Mouse (Mus musculus): ENCODE data around the gene Ddias.

Gene Ddias

GRCm38 (mm10) chr7:92866526-92866925, 7.5 kb downstream of the Ddias start:
- DNase-seq (ENCODE audit: low spot score) = no peak

GRCm38 (mm10) chr7:92848246-92848645, 25.8 kb downstream of the Ddias start:
- no peak for DNase-seq (ENCODE audit: low spot score)

GRCm38 (mm10) chr7:92842254-92842653, 31.8 kb downstream of the Ddias start:
- no peak for DNase-seq (ENCODE audit: low spot score)

- no peak for DNase-seq (ENCODE audit: low spot score)
Measured at GRCm38 (mm10) chr7:92837907-92838306, 36.1 kb downstream of the Ddias start.

- DNase-seq (ENCODE audit: low spot score) = peak; percentile 53
Measured at GRCm38 (mm10) chr7:92837226-92837625, 36.8 kb downstream of the Ddias start.

GRCm38 (mm10) chr7:92836447-92836846, 37.6 kb downstream of the Ddias start:
- DNase-seq (ENCODE audit: low spot score) = no peak

GRCm38 (mm10) chr7:92834391-92834790, 39.7 kb downstream of the Ddias start:
- DNase-seq (ENCODE audit: low spot score) = no peak

GRCm38 (mm10) chr7:92832395-92832794, 41.7 kb downstream of the Ddias start:
- no peak for DNase-seq (ENCODE audit: low spot score)

GRCm38 (mm10) chr7:92827981-92828380, 46.1 kb downstream of the Ddias start:
- DNase-seq (ENCODE audit: low spot score) = no peak

- no peak for DNase-seq (ENCODE audit: low spot score)
Measured at GRCm38 (mm10) chr7:92826248-92826647, 47.8 kb downstream of the Ddias start.

GRCm38 (mm10) chr7:92822409-92823101, 51.5 kb downstream of the Ddias start:
- DNase-seq (ENCODE audit: low spot score) = no peak

GRCm38 (mm10) chr7:92821871-92822270, 52.2 kb downstream of the Ddias start:
- DNase-seq (ENCODE audit: low spot score) = no peak

GRCm38 (mm10) chr7:92820941-92821465, 53.0 kb downstream of the Ddias start:
- no peak for DNase-seq (ENCODE audit: low spot score)

GRCm38 (mm10) chr7:92820410-92820809, 53.6 kb downstream of the Ddias start:
- no peak for DNase-seq (ENCODE audit: low spot score)

GRCm38 (mm10) chr7:92819656-92820055, 54.4 kb downstream of the Ddias start:
- DNase-seq (ENCODE audit: low spot score) = no peak

- DNase-seq (ENCODE audit: low spot score) = no peak
Measured at GRCm38 (mm10) chr7:92817886-92818285, 56.2 kb downstream of the Ddias start.

GRCm38 (mm10) chr7:92817242-92817641, 56.8 kb downstream of the Ddias start:
- no peak for DNase-seq (ENCODE audit: low spot score)

- no peak for DNase-seq (ENCODE audit: low spot score)
Measured at GRCm38 (mm10) chr7:92811667-92812279, 62.3 kb downstream of the Ddias start.

Data from urinary bladder, postnatal 14 days (tissue).